Mouse (Mus musculus): ENCODE data around the gene Rgl2. TPM values are rescaled to one million over a fixed set of nuclear protein-coding genes. Genes with fewer than 3 reads are reported as not detected.
A peak's percentile ranks its signal among the peaks of the same experiment; 100 is the strongest.
"Not testable (repeated sequence)": the region's sequence is repeated elsewhere in the genome, so short reads cannot be mapped to it uniquely, and the experiment has no call there.

Rgl2 gene
- polyA plus RNA-seq, 1 experiment from 2014 or later: 48.0 TPM

- Histone ChIP-seq H3K27ac (ENCODE audit: low read depth, low read length) (no peak overlapping the region), H3K4me2 (ENCODE audit: low read depth, low read length, severe bottlenecking) (peak overlapping the region; percentile 54), H3K9me3 (ENCODE audit: control insufficient read depth, low read length) (no peaks in the 10 kb centered on the region), H3K9ac (ENCODE audit: low read length) (peak overlapping the region; percentile 20), H3K27me3 (ENCODE audit: control insufficient read depth, insufficient read depth, low read length) (peaks cover 31% of the 10 kb centered on the region), H3K4me1 (replicated peaks; ENCODE audit: control insufficient read depth, insufficient read depth, low read length) (peaks cover 8% of the 10 kb centered on the region; the same call in 1 of the 2 replicates), H3K4me3 (ENCODE audit: low read depth, low read length) (peak overlapping the region; percentile 31), H3K36me3 (ENCODE audit: control insufficient read depth, insufficient read depth, low read length) (no peaks in the 10 kb centered on the region)
- WGBS: 3% methylated on average over 57 of the region's 57 CpGs
- no peak for DNase-seq (ENCODE audit: low spot score)
- ATAC-seq (replicated peaks; ENCODE audit: low FRiP score): no peak
Observed at GRCm38 (mm10) chr17:33977861-33978557, 48.7 kb downstream of the Rgl2 start.

GRCm38 (mm10) chr17:33978631-33979031 is 49.3 kb downstream of the Rgl2 start:
- Histone ChIP-seq H3K9ac (ENCODE audit: low read length) (peak overlapping the region; percentile 20), H3K27ac (ENCODE audit: low read depth, low read length) (no peak overlapping the region), H3K9me3 (ENCODE audit: control insufficient read depth, low read length) (no peaks in the 10 kb centered on the region), H3K4me3 (ENCODE audit: low read depth, low read length) (peak overlapping the region; percentile 31), H3K36me3 (ENCODE audit: control insufficient read depth, insufficient read depth, low read length) (no peaks in the 10 kb centered on the region), H3K4me1 (replicated peaks; ENCODE audit: control insufficient read depth, insufficient read depth, low read length) (peaks cover 8% of the 10 kb centered on the region; the same call in 1 of the 2 replicates), H3K27me3 (ENCODE audit: control insufficient read depth, insufficient read depth, low read length) (peaks cover 31% of the 10 kb centered on the region), H3K4me2 (ENCODE audit: low read depth, low read length, severe bottlenecking) (peak overlapping the region; percentile 54)
- ATAC-seq (replicated peaks; ENCODE audit: low FRiP score) (no peak), DNase-seq (ENCODE audit: low spot score) (no peak)
- under 1% methylated on average over 15 of the region's 17 CpGs for WGBS

GRCm38 (mm10) chr17:33979512-33980050 is 50.2 kb downstream of the Rgl2 start:
- no peak for DNase-seq (ENCODE audit: low spot score)
- no peak for ATAC-seq (replicated peaks; ENCODE audit: low FRiP score)
- Histone ChIP-seq H3K9me3 (ENCODE audit: control insufficient read depth, low read length) (no peaks in the 10 kb centered on the region), H3K4me1 (replicated peaks; ENCODE audit: control insufficient read depth, insufficient read depth, low read length) (peaks cover 8% of the 10 kb centered on the region; the same call in 1 of the 2 replicates), H3K4me3 (ENCODE audit: low read depth, low read length) (no peak overlapping the region), H3K27ac (ENCODE audit: low read depth, low read length) (no peak overlapping the region), H3K4me2 (ENCODE audit: low read depth, low read length, severe bottlenecking) (no peak overlapping the region), H3K36me3 (ENCODE audit: control insufficient read depth, insufficient read depth, low read length) (no peaks in the 10 kb centered on the region), H3K9ac (ENCODE audit: low read length) (no peak overlapping the region), H3K27me3 (ENCODE audit: control insufficient read depth, insufficient read depth, low read length) (peaks cover 31% of the 10 kb centered on the region)
- WGBS: 74% methylated on average over 6 of the region's 6 CpGs

GRCm38 (mm10) chr17:33980181-33981035 is 51.1 kb downstream of the Rgl2 start:
- H3K9me3 ChIP-seq (ENCODE audit: control insufficient read depth, low read length): no peaks in the 10 kb centered on the region
- no peak overlapping the region for H3K9ac ChIP-seq (ENCODE audit: low read length)
- no peak overlapping the region; the same call in 1 of the 2 replicates for H3K4me2 ChIP-seq (ENCODE audit: low read depth, low read length, severe bottlenecking)
- DNase-seq (ENCODE audit: low spot score): no peak
- H3K36me3 ChIP-seq (ENCODE audit: control insufficient read depth, insufficient read depth, low read length): no peaks in the 10 kb centered on the region
- peaks cover 31% of the 10 kb centered on the region for H3K27me3 ChIP-seq (ENCODE audit: control insufficient read depth, insufficient read depth, low read length)
- H3K4me3 ChIP-seq (ENCODE audit: low read depth, low read length): no peak overlapping the region
- H3K27ac ChIP-seq (ENCODE audit: low read depth, low read length): no peak overlapping the region
- ATAC-seq (replicated peaks; ENCODE audit: low FRiP score): 0 out of 2 replicates have a peak, but pooled peaks have one; percentile 14
- peaks cover 8% of the 10 kb centered on the region; the same call in 1 of the 2 replicates for H3K4me1 ChIP-seq (replicated peaks; ENCODE audit: control insufficient read depth, insufficient read depth, low read length)
- 82% methylated on average over 19 of the region's 19 CpGs for WGBS

DNA sequence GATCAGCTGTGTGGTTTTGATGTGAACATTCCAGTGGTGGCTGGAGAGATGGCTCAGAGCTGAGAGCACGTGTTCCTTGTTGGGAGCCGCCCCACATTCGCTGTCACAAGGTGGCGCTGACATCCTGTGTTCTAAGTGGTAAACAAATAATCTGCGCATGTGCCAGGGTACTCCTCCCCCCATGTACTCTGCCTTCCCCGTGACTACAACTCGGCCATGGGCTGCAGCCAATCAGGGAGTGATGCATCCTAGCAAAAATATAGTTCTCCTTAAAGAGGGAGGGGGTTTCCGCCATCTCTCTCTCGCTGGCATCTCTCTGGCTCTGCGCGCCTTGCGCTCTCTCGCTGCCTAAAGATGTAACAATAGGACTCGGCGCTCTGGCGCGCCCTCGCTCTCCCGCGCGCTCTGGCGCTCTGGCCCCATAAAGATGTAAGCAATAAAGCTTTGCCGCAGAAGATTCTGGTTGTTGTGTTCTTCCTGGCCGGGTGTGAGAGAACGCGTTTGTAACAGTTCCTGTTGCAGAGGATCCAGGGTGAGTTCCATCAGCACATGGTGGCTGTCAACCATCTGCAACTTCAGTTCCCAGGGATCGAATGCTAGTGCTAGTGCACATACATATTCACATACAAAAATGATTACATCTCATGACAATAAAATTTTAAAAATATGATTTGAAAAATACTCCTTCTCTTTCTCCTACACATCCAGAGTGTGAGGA is 52.0 kb downstream of the Rgl2 start:
- Histone ChIP-seq H3K4me3 (ENCODE audit: low read depth, low read length) (peak overlapping the region; percentile 39), H3K27me3 (ENCODE audit: control insufficient read depth, insufficient read depth, low read length) (peaks cover 30% of the 10 kb centered on the region), H3K9ac (ENCODE audit: low read length) (peak overlapping the region; percentile 57), H3K27ac (ENCODE audit: low read depth, low read length) (peak overlapping the region; percentile 76; the same call in 1 of the 2 replicates), H3K4me2 (ENCODE audit: low read depth, low read length, severe bottlenecking) (peak overlapping the region; percentile 62)
- DNase-seq (ENCODE audit: low spot score): peak; percentile 93
- not testable (repeated sequence) for H3K4me1 ChIP-seq (replicated peaks; ENCODE audit: control insufficient read depth, insufficient read depth, low read length); H3K36me3 ChIP-seq (ENCODE audit: control insufficient read depth, insufficient read depth, low read length); H3K9me3 ChIP-seq (ENCODE audit: control insufficient read depth, low read length)
- ATAC-seq (replicated peaks; ENCODE audit: low FRiP score): peak; percentile 95
- WGBS: 1% methylated on average over 27 of the region's 27 CpGs

DNA sequence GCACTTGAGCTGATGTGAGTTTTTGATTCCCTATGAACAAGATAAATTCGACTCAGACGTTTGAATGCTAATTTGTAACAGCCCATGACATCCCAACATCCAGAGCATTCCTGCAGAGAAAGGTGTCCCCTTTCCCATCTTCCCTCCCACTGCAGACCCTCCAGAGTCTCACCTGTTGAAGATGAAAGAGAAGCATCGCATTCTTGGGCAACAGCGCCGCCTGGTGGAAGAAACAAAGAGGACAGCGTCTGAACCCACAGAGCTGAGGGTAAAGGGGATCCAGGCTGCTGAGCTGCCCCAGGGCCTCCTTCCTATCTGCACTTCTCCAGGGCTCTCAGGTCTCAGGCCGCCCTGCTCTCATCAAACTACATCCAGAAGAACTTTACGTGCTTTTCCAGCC is 52.8 kb downstream of the Rgl2 start:
- H3K9me3 ChIP-seq (ENCODE audit: control insufficient read depth, low read length); H3K36me3 ChIP-seq (ENCODE audit: control insufficient read depth, insufficient read depth, low read length); H3K27ac ChIP-seq (ENCODE audit: low read depth, low read length); H3K9ac ChIP-seq (ENCODE audit: low read length); H3K4me1 ChIP-seq (replicated peaks; ENCODE audit: control insufficient read depth, insufficient read depth, low read length); ATAC-seq (replicated peaks; ENCODE audit: low FRiP score): not testable (repeated sequence)
- 10% methylated on average over 8 of the region's 8 CpGs for WGBS
- DNase-seq (ENCODE audit: low spot score): peak; percentile 80
- Histone ChIP-seq H3K4me3 (ENCODE audit: low read depth, low read length) (peak overlapping the region; percentile 39; the same call in 1 of the 2 replicates), H3K27me3 (ENCODE audit: control insufficient read depth, insufficient read depth, low read length) (peaks cover 28% of the 10 kb centered on the region), H3K4me2 (ENCODE audit: low read depth, low read length, severe bottlenecking) (peak overlapping the region; percentile 62; the same call in 1 of the 2 replicates)
